Mouse (Mus musculus): ENCODE results near the gene A230050P20Rik. TPM values are rescaled to one million over a fixed set of nuclear protein-coding genes. Genes with fewer than 3 reads are reported as not detected.

The A230050P20Rik gene
- polyA plus RNA-seq, 1 experiment from 2014 or later = 5.4 TPM

GRCm38 (mm10) chr9:20869246-20869645 is 804 bp downstream of the A230050P20Rik start:
- peak overlapping the region; percentile 83 for H3K4me2 ChIP-seq (ENCODE audit: low read depth, low read length)
- no peak for TF ChIP-seq EP300 (IDR thresholded peaks at IDR 0.05; ENCODE audit: low read depth)
- TF ChIP-seq CTCF (IDR thresholded peaks at IDR 0.05; ENCODE audit: low read depth) = no peak

GRCm38 (mm10) chr9:20870211-20871173 is 2.0 kb downstream of the A230050P20Rik start:
- Histone ChIP-seq H3K9ac (replicated peaks) (no peak overlapping the region), H3K27ac (ENCODE audit: low read depth) (no peak overlapping the region), H3K36me3 (replicated peaks; ENCODE audit: insufficient read depth, low read length) (peaks cover 16% of the 10 kb centered on the region), H3K27me3 (ENCODE audit: insufficient read depth, low read length) (no peaks in the 10 kb centered on the region), H3K4me1 (ENCODE audit: insufficient read depth) (0 out of 2 replicates have a peak, but pooled peaks cover 3% of the 10 kb centered on the region), H3K4me2 (ENCODE audit: low read depth, low read length) (no peak overlapping the region), H3K4me3 (ENCODE audit: low read depth, low read length) (no peak overlapping the region), H3K9me3 (ENCODE audit: low read length) (no peaks in the 10 kb centered on the region)
- ATAC-seq (no peak), DNase-seq (no peak)
- 73% methylated on average over 12 of the region's 12 CpGs for WGBS (ENCODE audit: insufficient replicate concordance)
- TF ChIP-seq EP300 (IDR thresholded peaks at IDR 0.05; ENCODE audit: low read depth) (no peak), CTCF (IDR thresholded peaks at IDR 0.05; ENCODE audit: low read depth) (peak; percentile 28; the same call in 1 of the 2 replicates)

More at GRCm38 (mm10) chr9:20869246-20869645, 804 bp downstream of the A230050P20Rik start:
- no peaks in the 10 kb centered on the region for H3K9me3 ChIP-seq (ENCODE audit: low read length)
- peak overlapping the region; percentile 68 for H3K4me3 ChIP-seq (ENCODE audit: low read depth, low read length)
- 0 out of 2 replicates have a peak, but pooled peaks cover 3% of the 10 kb centered on the region for H3K4me1 ChIP-seq (ENCODE audit: insufficient read depth)
- peak; percentile 28 for DNase-seq
- peaks cover 16% of the 10 kb centered on the region for H3K36me3 ChIP-seq (replicated peaks; ENCODE audit: insufficient read depth, low read length)
- no peaks in the 10 kb centered on the region for H3K27me3 ChIP-seq (ENCODE audit: insufficient read depth, low read length)
- peak overlapping the region; percentile 53; the same call in 1 of the 2 replicates for H3K27ac ChIP-seq (ENCODE audit: low read depth)
- peak overlapping the region; percentile 70 for H3K9ac ChIP-seq (replicated peaks)
- ATAC-seq = no peak
- WGBS (ENCODE audit: insufficient replicate concordance) = 9% methylated on average over 19 of the region's 19 CpGs

DNA sequence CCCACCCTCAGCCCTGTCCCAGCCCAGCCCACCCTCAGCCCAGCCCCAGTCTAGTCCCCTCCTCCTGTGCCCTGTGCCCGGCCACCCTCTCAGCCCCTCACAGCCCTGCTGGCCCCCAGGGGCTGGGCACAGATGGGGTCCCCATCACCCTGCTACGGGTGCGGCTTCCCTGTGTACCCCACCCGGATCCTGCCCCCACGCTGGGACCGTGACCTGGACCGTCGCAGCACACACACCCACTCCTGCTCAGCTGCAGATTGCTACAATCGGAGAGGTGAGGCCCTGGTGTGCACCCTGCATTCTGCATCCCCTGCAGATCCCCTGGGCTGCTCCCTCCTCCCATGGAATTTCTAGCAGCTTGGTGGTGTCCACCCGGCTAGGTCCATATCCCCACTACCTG is 4.5 kb downstream of the A230050P20Rik start:
- Histone ChIP-seq H3K9me3 (ENCODE audit: low read length) (no peaks in the 10 kb centered on the region), H3K4me3 (ENCODE audit: low read depth, low read length) (no peak overlapping the region), H3K4me2 (ENCODE audit: low read depth, low read length) (no peak overlapping the region), H3K27me3 (ENCODE audit: insufficient read depth, low read length) (no peaks in the 10 kb centered on the region), H3K27ac (ENCODE audit: low read depth) (no peak overlapping the region), H3K36me3 (replicated peaks; ENCODE audit: insufficient read depth, low read length) (peaks cover 16% of the 10 kb centered on the region), H3K4me1 (ENCODE audit: insufficient read depth) (0 out of 2 replicates have a peak, but pooled peaks cover 7% of the 10 kb centered on the region), H3K9ac (replicated peaks) (no peak overlapping the region)
- TF ChIP-seq CTCF (IDR thresholded peaks at IDR 0.05; ENCODE audit: low read depth) (no peak), EP300 (IDR thresholded peaks at IDR 0.05; ENCODE audit: low read depth) (no peak)
- WGBS (ENCODE audit: insufficient replicate concordance) = 88% methylated on average over 10 of the region's 10 CpGs
- DNase-seq (no peak), ATAC-seq (no peak)

DNA sequence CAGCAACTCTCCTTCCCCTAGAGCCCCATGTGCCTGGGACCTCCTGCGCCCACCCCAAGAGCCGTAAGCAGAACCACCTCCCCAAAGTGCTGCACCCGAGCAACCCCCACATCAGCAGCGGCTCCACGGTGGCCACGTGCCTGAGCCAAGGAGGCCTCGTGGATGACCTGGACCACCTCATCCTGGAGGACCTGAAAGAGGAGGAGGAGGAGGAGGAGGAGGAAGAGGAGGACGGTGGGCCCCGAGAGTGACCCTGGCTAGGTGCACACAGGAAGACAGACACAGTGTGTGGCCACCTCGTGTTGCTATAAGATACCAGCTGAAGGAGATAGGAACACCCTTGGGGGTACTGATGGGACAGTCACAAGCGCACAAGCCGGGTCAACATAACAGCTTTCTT is 5.1 kb downstream of the A230050P20Rik start:
- ATAC-seq = no peak
- Histone ChIP-seq H3K36me3 (replicated peaks; ENCODE audit: insufficient read depth, low read length) (peaks cover 16% of the 10 kb centered on the region), H3K4me3 (ENCODE audit: low read depth, low read length) (no peak overlapping the region), H3K9me3 (ENCODE audit: low read length) (no peaks in the 10 kb centered on the region), H3K9ac (replicated peaks) (no peak overlapping the region), H3K27ac (ENCODE audit: low read depth) (no peak overlapping the region), H3K4me2 (ENCODE audit: low read depth, low read length) (no peak overlapping the region), H3K27me3 (ENCODE audit: insufficient read depth, low read length) (no peaks in the 10 kb centered on the region), H3K4me1 (ENCODE audit: insufficient read depth) (0 out of 2 replicates have a peak, but pooled peaks cover 7% of the 10 kb centered on the region)
- no peak for TF ChIP-seq EP300 (IDR thresholded peaks at IDR 0.05; ENCODE audit: low read depth)
- TF ChIP-seq CTCF (IDR thresholded peaks at IDR 0.05; ENCODE audit: low read depth) = no peak
- WGBS (ENCODE audit: insufficient replicate concordance) = 86% methylated on average over 12 of the region's 12 CpGs
- no peak for DNase-seq

DNA sequence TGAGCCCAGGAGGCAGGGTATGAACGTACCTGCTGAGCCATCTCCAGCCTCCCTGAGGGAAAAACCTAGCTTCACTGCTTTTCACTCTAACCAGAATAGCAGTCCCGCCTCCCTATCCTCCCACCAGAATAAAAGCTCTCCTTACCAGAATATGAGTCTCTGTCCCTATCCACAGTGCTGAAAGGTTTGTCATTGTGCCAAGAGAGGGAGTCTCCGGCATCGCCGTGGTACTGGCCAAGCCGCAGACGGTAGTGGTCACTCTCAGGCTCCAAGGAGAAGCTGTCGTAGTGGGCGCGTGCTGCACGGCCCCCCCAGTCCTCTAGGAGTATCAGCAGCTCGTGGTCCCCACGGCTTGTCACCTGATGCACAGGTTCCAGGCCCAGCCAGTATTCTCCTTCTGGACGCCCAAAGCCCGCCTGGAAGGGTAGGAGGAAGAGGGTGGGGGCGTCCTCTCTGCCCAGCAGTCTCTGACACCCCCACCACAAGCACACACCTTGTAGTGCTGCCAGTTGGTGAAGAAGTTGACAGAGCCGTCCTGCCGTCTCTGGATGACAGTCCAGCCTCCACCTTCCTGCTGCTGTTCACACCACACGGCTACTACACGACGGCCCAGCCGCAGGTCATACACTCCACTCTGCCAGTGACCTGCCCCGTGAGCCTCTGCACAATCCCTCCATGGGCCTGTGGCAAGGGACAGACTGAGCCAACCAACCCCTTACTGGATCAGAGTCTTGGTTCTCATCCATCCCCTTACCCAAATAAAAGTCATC is 6.8 kb downstream of the A230050P20Rik start:
- peaks cover 13% of the 10 kb centered on the region for H3K36me3 ChIP-seq (replicated peaks; ENCODE audit: insufficient read depth, low read length)
- TF ChIP-seq CTCF (IDR thresholded peaks at IDR 0.05; ENCODE audit: low read depth) (no peak), EP300 (IDR thresholded peaks at IDR 0.05; ENCODE audit: low read depth) (no peak)
- ATAC-seq (no peak), DNase-seq (no peak)
- H3K4me3 ChIP-seq (ENCODE audit: low read depth, low read length) = no peak overlapping the region
- H3K4me2 ChIP-seq (ENCODE audit: low read depth, low read length) = no peak overlapping the region
- H3K9me3 ChIP-seq (ENCODE audit: low read length) = no peaks in the 10 kb centered on the region
- H3K27me3 ChIP-seq (ENCODE audit: insufficient read depth, low read length) = no peaks in the 10 kb centered on the region
- H3K9ac ChIP-seq (replicated peaks) = no peak overlapping the region
- WGBS (ENCODE audit: insufficient replicate concordance) = 76% methylated on average over 23 of the region's 23 CpGs
- no peak overlapping the region for H3K27ac ChIP-seq (ENCODE audit: low read depth)
- H3K4me1 ChIP-seq (ENCODE audit: insufficient read depth) = 0 out of 2 replicates have a peak, but pooled peaks cover 7% of the 10 kb centered on the region

Measured in liver, postnatal 0 days (tissue).